22 mouse cellular contexts compared by ENCODE assay signal in genomic region chr9:32836371-32836770, GRCm38 (mm10).
DNase-seq lines count a peak whose midpoint lies in the region; ATAC-seq and TF ChIP-seq lines count a peak whose summit lies in the region.
"Had no signal": no experiment of that assay in that cellular context is flagged by ENCODE, and none has a peak within 500 bp of the region (broad histone marks: within the 10 kb centered on the region; RNA-seq: fewer than 3 reads in every experiment).

No protein-coding gene starts in this region.

- intact Hi-C loops in heart, adult 2 months (cut with DNase I): loop anchor here (10.0 kb wide), 3 partner anchors 68 to 242 kb away; no protein-coding TSS in a partner anchor

- H3ac ChIP-seq in C2C12 (ENCODE audit: control insufficient read depth, insufficient read length, low read depth) (peak overlapping the region; percentile 30), myocyte (ENCODE audit: control insufficient read depth, insufficient read length) (no peak overlapping the region)

- H3K4me1 ChIP-seq in heart, adult 2 months (ENCODE audit: control insufficient read depth, insufficient read depth, low read length): peaks cover 22% of the 10 kb centered on the region
- H3K4me1 ChIP-seq in heart, embryonic 12.5 days (replicated peaks): peaks cover 26% of the 10 kb centered on the region
- H3K4me1 ChIP-seq in midbrain, embryonic 16.5 days (ENCODE audit: control insufficient read depth, insufficient read depth, low read length): peaks cover 3% of the 10 kb centered on the region; the same call in 1 of the 2 replicates
- H3K4me1 ChIP-seq in kidney, adult 2 months (ENCODE audit: control insufficient read depth, insufficient read depth, low read length): no peaks in the 10 kb centered on the region
- H3K4me1 ChIP-seq: neural tube, embryonic 15.5 days had no signal

- no peaks in the 10 kb centered on the region for H3K79me3 ChIP-seq in C2C12 (ENCODE audit: low read depth)

- 0 out of 2 replicates have a peak, but pooled peaks cover 6% of the 10 kb centered on the region for H3K9me3 ChIP-seq in heart, embryonic 12.5 days (replicated peaks)
- no peaks in the 10 kb centered on the region for H3K9me3 ChIP-seq in midbrain, embryonic 16.5 days (replicated peaks; ENCODE audit: control insufficient read depth, low read length, poor library complexity, severe bottlenecking)
- H3K9me3 ChIP-seq: heart, embryonic 10.5 days; midbrain, embryonic 10.5 days; neural tube, embryonic 15.5 days; stomach, embryonic 15.5 days had no signal

- H3K36me3 ChIP-seq in heart, adult 2 months (ENCODE audit: control insufficient read depth, insufficient read depth, low read length): peaks cover 14% of the 10 kb centered on the region
- H3K36me3 ChIP-seq in heart, embryonic 12.5 days: no peaks in the 10 kb centered on the region
- H3K36me3 ChIP-seq in C2C12 (ENCODE audit: control insufficient read depth, insufficient read depth): no peaks in the 10 kb centered on the region
- no peaks in the 10 kb centered on the region for H3K36me3 ChIP-seq in myocyte (ENCODE audit: control insufficient read depth, insufficient read depth)
- no peaks in the 10 kb centered on the region for H3K36me3 ChIP-seq in midbrain, embryonic 16.5 days (ENCODE audit: control insufficient read depth, insufficient read depth, low read length)
- no peaks in the 10 kb centered on the region for H3K36me3 ChIP-seq in kidney, adult 2 months (ENCODE audit: control insufficient read depth, insufficient read depth, low read length)
- H3K36me3 ChIP-seq: midbrain, embryonic 10.5 days; neural tube, embryonic 15.5 days; stomach, embryonic 15.5 days had no signal

- TF ChIP-seq CTCF in heart, adult 2 months (IDR thresholded peaks at IDR 0.05): no peak
- no peak for TF ChIP-seq CTCF in C2C12 (IDR thresholded peaks at IDR 0.05; ENCODE audit: control insufficient read depth, insufficient read depth, insufficient read length)
- no peak for TF ChIP-seq CTCF in kidney, adult 2 months (conservative IDR thresholded peaks at IDR 0.05; ENCODE audit: insufficient read depth, insufficient read length, low read depth, low read length)

- TF ChIP-seq EP300 in heart, adult 2 months (IDR thresholded peaks at IDR 0.05; ENCODE audit: insufficient read depth, low read depth, low read length): no peak

- H3K4me2 ChIP-seq in heart, embryonic 12.5 days: no peak overlapping the region
- peak overlapping the region; percentile 50 for H3K4me2 ChIP-seq in myocyte (ENCODE audit: low read depth)
- no peak overlapping the region for H3K4me2 ChIP-seq in midbrain, embryonic 16.5 days (ENCODE audit: low read length)
- H3K4me2 ChIP-seq: neural tube, embryonic 15.5 days; stomach, embryonic 15.5 days had no signal

- no peak for DNase-seq in heart, adult 2 months
- DNase-seq in embryo, embryonic 11 days: peak; percentile 19
- DNase-seq in kidney, adult 2 months: no peak
- no peak for DNase-seq in urinary bladder, adult 2 months (ENCODE audit: low spot score)
- DNase-seq: adrenal gland, adult 8-10 months; cerebellum, adult 9-10 months; gastrocnemius, postnatal 14 days; heart, postnatal 4 days; kidney, adult 9 months; kidney, postnatal 36 days; layer of hippocampus, adult 9-11 months; liver; lung, adult 18-20 months; lung, postnatal 4 days had no signal

- ATAC-seq in heart, embryonic 12.5 days (ENCODE audit: insufficient number of reproducible peaks, low FRiP score): no peak
- no peak for ATAC-seq in midbrain, embryonic 16.5 days

- H3K79me2 ChIP-seq in heart, adult 2 months (replicated peaks; ENCODE audit: control insufficient read depth, insufficient read depth, low read length): no peaks in the 10 kb centered on the region
- H3K79me2 ChIP-seq in C2C12 (ENCODE audit: control insufficient read depth, insufficient read depth): no peaks in the 10 kb centered on the region
- no peaks in the 10 kb centered on the region for H3K79me2 ChIP-seq in myocyte (ENCODE audit: control insufficient read depth, insufficient read depth)

- TF ChIP-seq POLR2A in heart, adult 2 months (IDR thresholded peaks at IDR 0.05; ENCODE audit: insufficient read depth, low read depth, low read length): no peak
- TF ChIP-seq POLR2A in myocyte (IDR thresholded peaks at IDR 0.05; ENCODE audit: insufficient read length, low read depth): no peak
- TF ChIP-seq POLR2A in kidney, adult 2 months (IDR thresholded peaks at IDR 0.05; ENCODE audit: low read depth, low read length): no peak

- H3K27ac ChIP-seq in heart, adult 2 months: peak overlapping the region; percentile 59
- no peak overlapping the region for H3K27ac ChIP-seq in heart, embryonic 12.5 days (ENCODE audit: poor library complexity, severe bottlenecking)
- H3K27ac ChIP-seq in midbrain, embryonic 16.5 days (ENCODE audit: low read length): no peak overlapping the region
- H3K27ac ChIP-seq in kidney, adult 2 months (ENCODE audit: insufficient read depth, low read depth, low read length): no peak overlapping the region
- H3K27ac ChIP-seq: midbrain, embryonic 10.5 days; neural tube, embryonic 15.5 days; stomach, embryonic 15.5 days had no signal

- H3K9ac ChIP-seq in heart, adult 2 months (ENCODE audit: low read depth, low read length): no peak overlapping the region
- H3K9ac ChIP-seq in heart, embryonic 12.5 days: no peak overlapping the region
- H3K9ac ChIP-seq in midbrain, embryonic 16.5 days (ENCODE audit: low read depth, low read length): no peak overlapping the region
- H3K9ac ChIP-seq: neural tube, embryonic 15.5 days; stomach, embryonic 15.5 days had no signal

- H3K27me3 ChIP-seq in heart, adult 2 months (ENCODE audit: control insufficient read depth, insufficient read depth, low read length): no peaks in the 10 kb centered on the region
- H3K27me3 ChIP-seq in heart, embryonic 12.5 days (replicated peaks): no peaks in the 10 kb centered on the region
- H3K27me3 ChIP-seq in C2C12 (ENCODE audit: control insufficient read depth, insufficient read depth, insufficient read length): no peaks in the 10 kb centered on the region
- H3K27me3 ChIP-seq in myocyte (ENCODE audit: control insufficient read depth, insufficient read depth, insufficient read length): no peaks in the 10 kb centered on the region
- no peaks in the 10 kb centered on the region for H3K27me3 ChIP-seq in midbrain, embryonic 16.5 days (ENCODE audit: control insufficient read depth, insufficient read depth, low read depth, low read length)
- H3K27me3 ChIP-seq in kidney, adult 2 months (replicated peaks; ENCODE audit: control insufficient read depth, insufficient read depth, low read length): no peaks in the 10 kb centered on the region
- H3K27me3 ChIP-seq: neural tube, embryonic 15.5 days; stomach, embryonic 15.5 days had no signal

- 42% methylated on average over 5 of the region's 5 CpGs for WGBS in heart, adult 2 months
- 45% methylated on average over 5 of the region's 5 CpGs for WGBS in heart, embryonic 12.5 days
- 60% methylated on average over 5 of the region's 5 CpGs for WGBS in midbrain, embryonic 16.5 days
- 57% methylated on average over 5 of the region's 5 CpGs for WGBS in kidney, adult 2 months

- no peak overlapping the region for H3K4me3 ChIP-seq in heart, adult 2 months
- no peak overlapping the region for H3K4me3 ChIP-seq in heart, embryonic 12.5 days
- H3K4me3 ChIP-seq in C2C12 (ENCODE audit: insufficient read depth, poor library complexity, severe bottlenecking): no peak overlapping the region
- H3K4me3 ChIP-seq in myocyte: no peak overlapping the region
- no peak overlapping the region for H3K4me3 ChIP-seq in midbrain, embryonic 16.5 days (ENCODE audit: low read depth, low read length)
- H3K4me3 ChIP-seq in kidney, adult 2 months (ENCODE audit: insufficient read depth, low read depth, low read length): no peak overlapping the region
- H3K4me3 ChIP-seq: heart, embryonic 10.5 days; midbrain, embryonic 10.5 days; neural tube, embryonic 15.5 days; stomach, embryonic 15.5 days had no signal

TF ChIP-seq in C2C12, 6 proteins besides CTCF, POLR2A, EP300 and RAD21:
- TF ChIP-seq MAX (IDR thresholded peaks at IDR 0.05) (no peak), MYOG (IDR thresholded peaks at IDR 0.05; ENCODE audit: control insufficient read depth, extremely low read depth, insufficient read length) (no peak), CEBPB (IDR thresholded peaks at IDR 0.05; ENCODE audit: low read depth) (no peak), MYOD1 (IDR thresholded peaks at IDR 0.05; ENCODE audit: control insufficient read depth, insufficient read length, low read depth) (no peak), FOSL1 (IDR thresholded peaks at IDR 0.05; ENCODE audit: insufficient read depth, low read length, poor library complexity, severe bottlenecking) (no peak), USF1 (IDR thresholded peaks at IDR 0.05; ENCODE audit: low read depth) (no peak)
TF ChIP-seq in C2C12: peak in this region for 0.

TF ChIP-seq in myocyte, 11 proteins besides CTCF, POLR2A, EP300 and RAD21:
- TF ChIP-seq USF1 (IDR thresholded peaks at IDR 0.05; ENCODE audit: low read depth): no peak
- no peak for TF ChIP-seq E2F4 (IDR thresholded peaks at IDR 0.05; ENCODE audit: insufficient read depth)
- TF ChIP-seq MAX (IDR thresholded peaks at IDR 0.05; ENCODE audit: low read depth): no peak
- no peak for TF ChIP-seq TCF3 (IDR thresholded peaks at IDR 0.05; ENCODE audit: insufficient read length, low read depth)
- TF ChIP-seq MYOD1 (IDR thresholded peaks at IDR 0.05; ENCODE audit: control insufficient read depth in 1 of 3, insufficient read length in 2 of 3, low read depth in 2 of 3): no peak
- TF ChIP-seq POLR2AphosphoS2 (IDR thresholded peaks at IDR 0.05; ENCODE audit: insufficient read length, low read depth): no peak
- TF ChIP-seq SRF (IDR thresholded peaks at IDR 0.05; ENCODE audit: control insufficient read depth, insufficient read length, low read depth): no peak
- TF ChIP-seq REST (IDR thresholded peaks at IDR 0.05; ENCODE audit: insufficient read depth, insufficient read length): no peak
- no peak for TF ChIP-seq TCF12 (IDR thresholded peaks at IDR 0.05; ENCODE audit: insufficient read depth, poor library complexity, severe bottlenecking)
- TF ChIP-seq MYOG (IDR thresholded peaks at IDR 0.05; ENCODE audit: control insufficient read depth in 1 of 3, insufficient read depth in 1 of 3, insufficient read length in 2 of 3, low read depth in 2 of 3): no peak
- TF ChIP-seq CEBPB (IDR thresholded peaks at IDR 0.05; ENCODE audit: insufficient read depth, poor library complexity, severe bottlenecking): no peak
